Mouse (Mus musculus): ENCODE results near the gene Brd3os.

DNA sequence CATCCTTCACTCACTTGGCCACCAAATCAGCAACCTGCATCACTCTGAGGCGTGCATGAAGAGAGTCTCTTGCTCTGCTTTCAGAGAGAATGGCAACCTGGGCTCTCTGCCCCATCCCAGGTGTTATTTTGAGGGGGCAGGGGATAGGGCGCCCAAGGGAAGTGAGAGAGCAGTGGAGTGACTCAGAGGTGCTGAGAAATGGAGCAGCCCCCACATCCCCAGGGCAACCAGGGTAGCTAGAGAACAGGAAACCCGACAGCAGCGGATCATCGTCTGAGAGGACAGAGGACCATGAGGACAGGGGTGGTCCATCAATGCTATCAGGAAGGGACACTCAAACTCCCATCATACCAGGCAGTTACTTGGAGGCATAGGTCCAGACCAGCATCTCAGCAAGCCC, 35.2 kb upstream of the Brd3os start:
- TF ChIP-seq TAL1 (conservative IDR thresholded peaks at IDR 0.05; ENCODE audit: low read depth, low read length) (no peak), CTCF (IDR thresholded peaks at IDR 0.05; ENCODE audit: low read depth, low read length) (no peak), GATA1 (IDR thresholded peaks at IDR 0.05; ENCODE audit: borderline replicate concordance, low read length) (no peak), GATA2 (IDR thresholded peaks at IDR 0.05; ENCODE audit: borderline replicate concordance, low read depth, low read length) (no peak)

Data from G1E (cell line).